Mouse (Mus musculus) thymus, adult 2 months (tissue): ENCODE data around the gene Fblim1.

Experiments
- CTCF ChIP-seq: fragments of 200-500 bp; IDR thresholded peaks from 2 replicates; pipeline ENCODE4 v1.5.1; 2012; ENCODE audit warnings: mild to moderate bottlenecking, control low read depth, low read length, moderate library complexity, borderline replicate concordance; ENCODE audit not compliant: control insufficient read depth, poor library complexity, insufficient read depth; ENCODE audit errors: extremely low read depth
- POLR2A ChIP-seq: fragments of 200-500 bp; IDR thresholded peaks from 2 replicates; pipeline ENCODE4 v1.6.1; 2012; ENCODE audit warnings: mild to moderate bottlenecking, low read length, control low read depth, moderate library complexity; ENCODE audit not compliant: control insufficient read depth, poor library complexity, insufficient read depth; ENCODE audit errors: extremely low read depth

DNA sequence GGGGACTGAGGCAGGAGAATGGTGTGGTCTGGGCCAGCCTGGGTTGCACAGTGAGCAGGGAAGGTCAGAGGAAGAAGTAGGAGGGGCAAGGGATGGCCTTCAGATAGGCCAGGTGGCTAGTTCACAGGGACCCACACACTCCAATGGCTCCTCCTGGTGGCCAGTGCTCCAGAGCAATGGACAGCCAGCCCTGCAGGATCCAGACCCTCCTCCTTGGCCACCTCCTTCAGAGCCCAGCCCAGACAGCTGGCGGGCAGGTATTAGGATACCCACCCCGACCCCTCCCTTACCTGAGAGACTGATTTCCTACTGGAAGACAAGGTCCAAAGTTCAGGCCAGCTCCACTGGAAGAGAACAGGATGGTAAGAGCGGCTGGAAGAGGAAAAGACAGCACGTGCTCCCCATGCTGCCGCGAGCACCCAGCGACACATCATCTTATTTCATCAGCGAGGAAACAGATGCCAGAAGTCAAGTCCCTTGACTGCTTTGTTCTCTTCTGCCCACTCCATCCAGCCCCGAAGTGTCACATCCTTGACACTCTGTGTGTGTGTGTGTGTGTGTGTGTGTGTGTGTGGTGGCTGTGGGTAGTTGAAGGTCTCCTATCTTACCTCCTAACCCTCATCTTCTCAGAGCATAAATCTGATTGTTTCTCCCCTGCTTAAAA, 10.2 kb downstream of the Fblim1 start:
- no peak for TF ChIP-seq CTCF
- TF ChIP-seq POLR2A, result no peak
